Mouse (Mus musculus): Measurements from ENCODE around the gene Gm28998. TPM values are rescaled to one million over a fixed set of nuclear protein-coding genes. Genes with fewer than 3 reads are reported as not detected.
"Not testable (repeated sequence)": the region's sequence is repeated elsewhere in the genome, so short reads cannot be mapped to it uniquely, and the experiment has no call there.

Gene Gm28998
- not detected in 2 replicates for polyA plus RNA-seq (2016; fragmentation: Nextera tagmentation; extraction: Ambion mirVana)

DNA sequence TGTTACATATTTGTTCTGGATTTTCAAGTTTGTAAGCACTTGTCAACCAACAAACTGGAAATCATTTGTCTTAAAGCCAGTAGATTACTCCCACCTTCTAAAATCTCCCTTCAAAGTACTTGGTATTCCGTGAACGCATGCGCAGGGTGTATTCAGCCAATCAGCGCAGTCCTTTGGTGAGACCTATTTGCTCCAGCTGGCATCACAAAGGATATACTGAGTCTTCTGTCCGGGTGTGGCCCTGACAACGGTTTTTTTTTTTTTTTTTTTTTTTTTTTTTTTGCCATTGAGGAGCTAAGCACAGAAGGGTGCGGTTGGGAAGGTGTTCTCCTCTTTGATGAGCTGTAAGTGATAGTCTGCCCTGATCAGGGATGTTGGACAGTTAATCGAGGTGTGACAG is at the start of gene Gm28998:
TSS of gene Gm28998 (plus strand) at position 301 of the 400 bp plus-strand sequence.
- no CpG with 5 or more reads among the region's 8 CpGs for WGBS
- not testable (repeated sequence) for H3K36me3 ChIP-seq (replicated peaks); H3K27ac ChIP-seq; H3K4me2 ChIP-seq; H3K27me3 ChIP-seq; H3K9me3 ChIP-seq; ATAC-seq (ENCODE audit: low FRiP score); H3K4me3 ChIP-seq (replicated peaks); H3K4me1 ChIP-seq; H3K9ac ChIP-seq

Other genes starting within 250 kb of the Gm28998 start
- gene Gm21244, start 84.5 kb upstream of the Gm28998 start, polyA plus RNA-seq (2016; fragmentation: Nextera tagmentation; extraction: Ambion mirVana): not detected in 2 replicates
- not detected in 2 replicates for gene Gm21788, start 151.2 kb downstream of the Gm28998 start, polyA plus RNA-seq (2016; fragmentation: Nextera tagmentation; extraction: Ambion mirVana)

Measured in forebrain, embryonic 12.5 days (tissue).